Mouse (Mus musculus) embryonic facial prominence, embryonic 11.5 days (tissue): ENCODE results near the gene Slc7a5. TPM values are rescaled to one million over a fixed set of nuclear protein-coding genes. Genes with fewer than 3 reads are reported as not detected.

ENCODE experiments used
- ATAC-seq: fragments of 200-750 bp; cut with Nextera tagmentation; replicated peaks from 2 replicates; pipeline ENCODE4 v1.8.0; 2017; ENCODE audit warnings: low read depth; ENCODE audit not compliant: insufficient number of reproducible peaks, low FRiP score, low TSS enrichment
- DNase-seq: peaks from one replicate; pipeline ENCODE4 v3.0.0-alpha.2; 2015; ENCODE audit warnings: low spot score
- H3K27ac ChIP-seq: fragments of 300-500 bp; sonication (generic); replicated peaks from 2 replicates; pipeline ENCODE4 v1.5.1; 2014; ENCODE audit warnings: mild to moderate bottlenecking, low read depth, low read length, control low read depth
- H3K27me3 ChIP-seq: fragments of 300-500 bp; sonication (generic); 2 replicates; pipeline ENCODE4 v1.6.1; 2014; ENCODE audit warnings: mild to moderate bottlenecking, low read length, moderate library complexity, mixed read lengths; ENCODE audit not compliant: control insufficient read depth, insufficient read depth
- H3K36me3 ChIP-seq: fragments of 300-500 bp; sonication (generic); replicated peaks from 2 replicates; pipeline ENCODE4 v1.6.1; 2014; ENCODE audit warnings: low read depth, mild to moderate bottlenecking, low read length, moderate library complexity, mixed read lengths; ENCODE audit not compliant: control insufficient read depth, insufficient read depth
- H3K4me1 ChIP-seq: fragments of 300-500 bp; sonication (generic); 2 replicates; pipeline ENCODE4 v1.6.1; 2014; ENCODE audit warnings: low read length, mixed read lengths; ENCODE audit not compliant: control insufficient read depth, insufficient read depth
- H3K4me2 ChIP-seq: fragments of 300-500 bp; sonication (generic); 2 replicates; pipeline ENCODE4 v1.6.1; 2014; ENCODE audit warnings: low read depth, mild to moderate bottlenecking, control low read depth, low read length, moderate library complexity
- H3K4me3 ChIP-seq: fragments of 300-500 bp; sonication (generic); 2 replicates; pipeline ENCODE4 v1.5.1; 2014; ENCODE audit warnings: low read depth, low read length, control low read depth
- H3K9ac ChIP-seq: fragments of 300-500 bp; sonication (generic); replicated peaks from 2 replicates; pipeline ENCODE4 v1.6.1; 2014; ENCODE audit warnings: mild to moderate bottlenecking, control low read depth, low read length
- H3K9me3 ChIP-seq: fragments of 300-500 bp; sonication (generic); replicated peaks from 2 replicates; pipeline ENCODE4 v1.6.1; 2016; ENCODE audit warnings: mild to moderate bottlenecking, low read length, inconsistent platforms, mixed read lengths; ENCODE audit not compliant: control insufficient read depth
- WGBS: fragments of 180-500 bp; shearing (Covaris S2); extraction: QIAGEN DNeasy Blood & Tissue Kit; methylation state at CpG from one replicate; pipeline ENCODE4 v1.1.7; 2014; 5-methylcytosine and 5-hydroxymethylcytosine counted together
- polyA plus RNA-seq: library from polyadenylated mRNA; unstranded; fragments of >200 nt; fragmentation: Nextera tagmentation; extraction: Ambion mirVana; gene quantifications from 2 replicates; pipeline ENCODE4 v1.2.1, GENCODE M21; 2014

The Slc7a5 gene
- polyA plus RNA-seq, 1 experiment from 2014 or later, result 17.7 TPM

- DNase-seq, result no peak
- Histone ChIP-seq H3K4me2 (no peak overlapping the region), H3K9ac (no peak overlapping the region), H3K4me1 (no peaks in the 10 kb centered on the region), H3K27ac (no peak overlapping the region), H3K4me3 (no peak overlapping the region), H3K36me3 (no peaks in the 10 kb centered on the region), H3K9me3 (no peaks in the 10 kb centered on the region), H3K27me3 (no peaks in the 10 kb centered on the region)
- ATAC-seq, result no peak
- 81% methylated on average over 3 of the region's 3 CpGs for WGBS
These were observed 23.3 kb downstream of the Slc7a5 start for GRCm38 (mm10) chr8:121884181-121884580.

GRCm38 (mm10) chr8:121881921-121882320, 25.6 kb downstream of the Slc7a5 start:
- Histone ChIP-seq H3K27me3 (no peaks in the 10 kb centered on the region), H3K9ac (no peak overlapping the region), H3K4me2 (no peak overlapping the region), H3K4me1 (no peaks in the 10 kb centered on the region), H3K9me3 (no peaks in the 10 kb centered on the region), H3K36me3 (no peaks in the 10 kb centered on the region), H3K27ac (no peak overlapping the region), H3K4me3 (no peak overlapping the region)
- DNase-seq (no peak), ATAC-seq (no peak)
- WGBS, result 90% methylated on average over 5 of the region's 5 CpGs

- Histone ChIP-seq H3K4me2 (no peak overlapping the region), H3K36me3 (no peaks in the 10 kb centered on the region), H3K4me1 (no peaks in the 10 kb centered on the region), H3K9ac (no peak overlapping the region), H3K27ac (no peak overlapping the region), H3K9me3 (no peaks in the 10 kb centered on the region), H3K4me3 (no peak overlapping the region), H3K27me3 (no peaks in the 10 kb centered on the region)
- no peak for ATAC-seq
- WGBS, result 62% methylated on average over 1 of the region's 1 CpGs
- no peak for DNase-seq
These were observed 26.7 kb downstream of the Slc7a5 start for GRCm38 (mm10) chr8:121880818-121881217.

- H3K36me3 ChIP-seq, result no peaks in the 10 kb centered on the region
- 85% methylated on average over 3 of the region's 3 CpGs for WGBS
- no peak overlapping the region for H3K4me2 ChIP-seq
- H3K4me1 ChIP-seq, result no peaks in the 10 kb centered on the region
- no peak overlapping the region for H3K4me3 ChIP-seq
- no peak for DNase-seq
- no peak for ATAC-seq
- H3K27me3 ChIP-seq, result no peaks in the 10 kb centered on the region
- H3K27ac ChIP-seq, result no peak overlapping the region
- no peak overlapping the region for H3K9ac ChIP-seq
- no peaks in the 10 kb centered on the region for H3K9me3 ChIP-seq
These were observed 27.8 kb downstream of the Slc7a5 start for GRCm38 (mm10) chr8:121879712-121880111.

GRCm38 (mm10) chr8:121877828-121878480, 29.5 kb downstream of the Slc7a5 start:
- Histone ChIP-seq H3K4me3 (no peak overlapping the region), H3K4me2 (no peak overlapping the region), H3K9me3 (no peaks in the 10 kb centered on the region), H3K4me1 (no peaks in the 10 kb centered on the region), H3K36me3 (no peaks in the 10 kb centered on the region), H3K9ac (no peak overlapping the region), H3K27me3 (no peaks in the 10 kb centered on the region), H3K27ac (no peak overlapping the region)
- WGBS, result 85% methylated on average over 7 of the region's 7 CpGs
- no peak for ATAC-seq
- DNase-seq, result no peak

GRCm38 (mm10) chr8:121877212-121877611, 30.3 kb downstream of the Slc7a5 start:
- Histone ChIP-seq H3K4me3 (no peak overlapping the region), H3K9ac (no peak overlapping the region), H3K9me3 (no peaks in the 10 kb centered on the region), H3K4me1 (no peaks in the 10 kb centered on the region; the same call in 1 of the 2 replicates), H3K4me2 (no peak overlapping the region), H3K36me3 (no peaks in the 10 kb centered on the region), H3K27me3 (no peaks in the 10 kb centered on the region), H3K27ac (no peak overlapping the region)
- ATAC-seq (no peak), DNase-seq (no peak)
- WGBS, result 80% methylated on average over 5 of the region's 5 CpGs

GRCm38 (mm10) chr8:121875517-121875916, 32.0 kb downstream of the Slc7a5 start:
- no peaks in the 10 kb centered on the region; the same call in 1 of the 2 replicates for H3K4me1 ChIP-seq
- no peak overlapping the region for H3K4me3 ChIP-seq
- no peaks in the 10 kb centered on the region for H3K36me3 ChIP-seq
- DNase-seq, result no peak
- H3K9ac ChIP-seq, result no peak overlapping the region
- no peaks in the 10 kb centered on the region for H3K9me3 ChIP-seq
- H3K27me3 ChIP-seq, result no peaks in the 10 kb centered on the region
- ATAC-seq, result no peak
- no peak overlapping the region for H3K27ac ChIP-seq
- WGBS, result 86% methylated on average over 9 of the region's 9 CpGs
- no peak overlapping the region for H3K4me2 ChIP-seq

- DNase-seq (no peak), ATAC-seq (no peak)
- Histone ChIP-seq H3K9me3 (no peaks in the 10 kb centered on the region), H3K27ac (no peak overlapping the region), H3K9ac (no peak overlapping the region), H3K27me3 (no peaks in the 10 kb centered on the region), H3K4me1 (no peaks in the 10 kb centered on the region; the same call in 1 of the 2 replicates), H3K36me3 (no peaks in the 10 kb centered on the region), H3K4me2 (no peak overlapping the region), H3K4me3 (no peak overlapping the region)
- 81% methylated on average over 3 of the region's 3 CpGs for WGBS
These were observed 32.4 kb downstream of the Slc7a5 start for GRCm38 (mm10) chr8:121875045-121875444.
